Mouse (Mus musculus): ENCODE results near the gene Rad51b. TPM values are rescaled to one million over a fixed set of nuclear protein-coding genes. Genes with fewer than 3 reads are reported as not detected.
A peak's percentile ranks its signal among the peaks of the same experiment; 100 is the strongest.

Rad51b gene
- polyA plus RNA-seq, 1 experiment from 2014 or later, result 8.9 TPM

DNA sequence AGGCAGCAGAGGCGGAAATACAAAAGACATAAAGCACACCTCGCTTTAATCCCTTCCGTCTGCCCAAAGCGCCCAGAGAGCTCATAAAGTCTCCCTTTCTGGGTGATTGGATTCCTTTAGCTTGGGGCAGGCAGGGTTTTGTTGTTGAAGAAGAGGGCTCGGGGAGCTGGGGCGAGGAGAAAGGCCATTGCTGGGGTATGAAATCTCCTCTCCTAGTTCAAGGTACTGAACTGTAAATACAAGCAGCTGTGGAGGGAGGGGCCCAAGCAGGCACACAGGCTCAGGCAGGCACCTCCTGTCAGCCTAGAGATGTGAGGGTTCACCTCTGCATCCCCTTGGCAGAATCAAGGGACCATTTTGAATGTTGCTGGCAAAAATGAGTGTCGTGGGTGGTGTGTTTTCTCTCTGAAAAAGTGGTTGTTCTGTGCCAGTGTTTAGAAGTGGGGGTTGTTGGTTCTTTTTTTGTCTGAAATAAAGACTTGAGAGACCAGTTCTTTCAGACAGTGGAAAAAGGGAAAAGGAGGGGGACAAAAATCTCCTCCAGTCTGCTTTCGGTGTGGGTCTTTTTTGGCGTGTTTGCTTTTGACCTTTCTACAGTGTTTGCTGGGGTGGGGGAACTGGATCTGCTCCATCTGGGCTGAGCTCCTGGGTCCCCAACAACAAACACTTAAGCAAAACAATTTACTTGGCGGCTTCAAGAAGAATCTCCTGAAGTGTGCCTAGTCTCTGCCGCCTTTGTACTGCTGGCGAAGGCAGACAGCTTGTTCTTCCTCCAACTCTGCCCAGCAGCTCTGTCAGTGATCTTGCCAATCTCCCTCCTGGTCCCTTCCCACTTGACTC, 418.6 kb downstream of the Rad51b start:
- Histone ChIP-seq H3K4me1 (ENCODE audit: insufficient read depth, low read length) (peaks cover 47% of the 10 kb centered on the region), H3K9me3 (ENCODE audit: low read length) (no peaks in the 10 kb centered on the region), H3K36me3 (ENCODE audit: insufficient read depth, low read length) (no peaks in the 10 kb centered on the region), H3K4me3 (ENCODE audit: low read length) (no peak overlapping the region), H3K27ac (ENCODE audit: low read length) (peak overlapping the region; percentile 86), H3K9ac (replicated peaks; ENCODE audit: low read length) (peak overlapping the region; percentile 55), H3K4me2 (replicated peaks; ENCODE audit: low read depth, low read length) (peak overlapping the region; percentile 35), H3K27me3 (ENCODE audit: insufficient read depth, low read length) (no peaks in the 10 kb centered on the region)
- 32% methylated on average over 12 of the region's 12 CpGs for WGBS
- peak; percentile 77 for ATAC-seq (ENCODE audit: low FRiP score, low TSS enrichment)

DNA sequence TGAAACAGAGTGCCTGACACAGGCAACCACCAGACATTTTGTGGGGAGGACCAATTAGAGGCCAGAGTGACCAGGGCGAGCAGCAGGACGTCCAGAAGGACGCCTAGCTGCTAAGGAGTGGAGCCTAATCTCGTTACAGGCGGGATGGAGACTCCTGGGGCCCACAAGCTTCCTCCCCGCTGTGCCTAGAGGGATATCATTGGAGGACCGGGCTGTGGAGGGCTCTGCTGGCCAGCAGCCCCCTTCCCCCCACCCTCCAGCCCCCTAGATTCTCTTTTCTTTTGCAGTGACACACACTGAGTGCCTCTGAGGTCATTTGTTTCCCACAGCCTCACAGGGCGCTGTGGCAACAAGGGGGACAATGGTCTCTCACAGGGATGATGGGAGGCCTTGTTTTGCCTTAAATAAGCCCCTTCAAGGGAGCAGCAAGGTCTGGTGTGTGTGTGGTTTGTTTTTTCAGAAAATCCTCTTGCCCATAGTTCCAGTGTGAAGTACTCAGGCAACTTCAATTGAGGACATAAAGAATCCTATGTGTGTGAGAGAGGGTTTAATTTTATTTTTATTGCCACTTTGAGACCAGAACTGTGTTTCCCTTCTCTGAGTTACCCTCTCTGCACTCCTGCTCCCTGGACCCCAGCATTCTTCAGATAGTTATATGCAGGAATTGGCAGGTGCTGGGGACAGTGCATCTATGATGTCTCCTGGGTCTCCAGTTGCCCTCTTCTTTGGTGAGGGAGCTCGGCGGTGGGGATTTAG, 422.2 kb downstream of the Rad51b start:
- WGBS, result 55% methylated on average over 10 of the region's 10 CpGs
- no peaks in the 10 kb centered on the region for H3K9me3 ChIP-seq (ENCODE audit: low read length)
- H3K36me3 ChIP-seq (ENCODE audit: insufficient read depth, low read length), result no peaks in the 10 kb centered on the region
- H3K9ac ChIP-seq (replicated peaks; ENCODE audit: low read length), result peak overlapping the region; percentile 55; the same call in 1 of the 2 replicates
- peak; percentile 37 for ATAC-seq (ENCODE audit: low FRiP score, low TSS enrichment)
- H3K27me3 ChIP-seq (ENCODE audit: insufficient read depth, low read length), result no peaks in the 10 kb centered on the region
- H3K4me3 ChIP-seq (ENCODE audit: low read length), result no peak overlapping the region
- H3K4me1 ChIP-seq (ENCODE audit: insufficient read depth, low read length), result peaks cover 30% of the 10 kb centered on the region
- H3K4me2 ChIP-seq (replicated peaks; ENCODE audit: low read depth, low read length), result no peak overlapping the region
- peak overlapping the region; percentile 23; the same call in 1 of the 2 replicates for H3K27ac ChIP-seq (ENCODE audit: low read length)

DNA sequence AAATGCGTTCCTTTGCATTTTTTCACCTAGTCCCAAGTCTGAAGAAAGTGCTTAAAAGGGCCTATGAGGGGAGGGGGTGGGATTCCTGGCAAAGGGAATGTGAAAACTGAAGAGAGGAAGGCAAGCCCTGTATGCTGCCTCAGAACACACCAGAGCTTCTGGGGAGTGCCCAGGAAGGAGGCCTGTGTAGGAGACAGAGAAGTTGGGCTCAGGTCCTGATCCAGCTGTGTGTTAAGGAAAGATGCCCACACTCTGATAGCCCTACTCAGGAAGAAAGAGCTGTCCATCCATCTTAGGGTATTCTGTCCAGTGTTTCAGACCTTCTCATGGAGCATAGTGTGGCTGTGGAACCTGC, 422.7 kb downstream of the Rad51b start:
- Histone ChIP-seq H3K27me3 (ENCODE audit: insufficient read depth, low read length) (no peaks in the 10 kb centered on the region), H3K9ac (replicated peaks; ENCODE audit: low read length) (no peak overlapping the region), H3K4me1 (ENCODE audit: insufficient read depth, low read length) (peaks cover 24% of the 10 kb centered on the region), H3K36me3 (ENCODE audit: insufficient read depth, low read length) (no peaks in the 10 kb centered on the region), H3K27ac (ENCODE audit: low read length) (peak overlapping the region; percentile 23; the same call in 1 of the 2 replicates), H3K9me3 (ENCODE audit: low read length) (no peaks in the 10 kb centered on the region), H3K4me3 (ENCODE audit: low read length) (no peak overlapping the region), H3K4me2 (replicated peaks; ENCODE audit: low read depth, low read length) (no peak overlapping the region)
- WGBS, result 67% methylated on average over 1 of the region's 1 CpGs
- ATAC-seq (ENCODE audit: low FRiP score, low TSS enrichment), result no peak

DNA sequence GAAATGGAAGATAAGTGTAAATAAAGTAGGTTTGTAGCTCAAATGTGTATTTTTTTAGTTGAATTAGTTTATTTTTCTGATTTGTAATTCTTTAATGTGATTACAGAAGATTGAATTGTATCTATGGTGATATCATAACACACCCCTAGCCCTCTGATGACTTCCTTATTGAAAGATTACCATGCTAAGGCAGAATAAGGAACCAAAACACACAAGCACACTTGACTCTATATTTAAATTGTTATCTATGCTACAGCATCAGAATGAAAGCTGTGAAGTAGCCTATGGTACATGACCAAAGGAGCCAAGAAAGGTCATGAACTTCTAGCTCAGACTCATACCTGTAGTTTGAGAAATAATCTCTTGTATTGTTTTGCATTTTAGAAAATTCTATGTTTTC, 427.8 kb downstream of the Rad51b start:
- no peaks in the 10 kb centered on the region for H3K36me3 ChIP-seq (ENCODE audit: insufficient read depth, low read length)
- no peaks in the 10 kb centered on the region; the same call in 1 of the 2 replicates for H3K4me1 ChIP-seq (ENCODE audit: insufficient read depth, low read length)
- H3K27ac ChIP-seq (ENCODE audit: low read length), result no peak overlapping the region
- ATAC-seq (ENCODE audit: low FRiP score, low TSS enrichment), result no peak
- no peak overlapping the region for H3K4me2 ChIP-seq (replicated peaks; ENCODE audit: low read depth, low read length)
- peaks cover 11% of the 10 kb centered on the region for H3K9me3 ChIP-seq (ENCODE audit: low read length)
- no peaks in the 10 kb centered on the region for H3K27me3 ChIP-seq (ENCODE audit: insufficient read depth, low read length)
- no peak overlapping the region for H3K4me3 ChIP-seq (ENCODE audit: low read length)
- no peak overlapping the region for H3K9ac ChIP-seq (replicated peaks; ENCODE audit: low read length)

DNA sequence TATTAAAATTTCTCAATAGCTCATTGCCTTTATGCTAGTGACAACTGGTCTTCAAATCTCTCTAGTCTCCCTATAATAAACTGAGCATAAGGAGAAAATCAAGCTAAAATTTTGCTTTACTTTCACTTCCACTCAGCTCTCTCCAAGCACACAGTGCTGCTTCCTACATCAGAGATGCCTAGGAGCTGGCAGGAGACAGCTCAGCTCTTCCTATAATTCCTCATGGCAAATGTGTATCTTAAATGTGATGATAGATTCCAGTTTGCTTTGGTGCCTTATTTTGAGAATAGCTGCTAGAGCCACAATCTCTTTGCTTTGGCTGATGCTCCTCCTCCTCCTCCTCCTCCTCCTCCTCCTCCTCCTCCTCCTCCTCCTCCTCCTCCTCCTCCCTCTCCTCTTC, 428.6 kb downstream of the Rad51b start:
- no peak overlapping the region for H3K9ac ChIP-seq (replicated peaks; ENCODE audit: low read length)
- no peaks in the 10 kb centered on the region for H3K36me3 ChIP-seq (ENCODE audit: insufficient read depth, low read length)
- no peak overlapping the region for H3K4me3 ChIP-seq (ENCODE audit: low read length)
- no peak overlapping the region for H3K4me2 ChIP-seq (replicated peaks; ENCODE audit: low read depth, low read length)
- ATAC-seq (ENCODE audit: low FRiP score, low TSS enrichment), result no peak
- H3K4me1 ChIP-seq (ENCODE audit: insufficient read depth, low read length), result peaks cover 4% of the 10 kb centered on the region; the same call in 1 of the 2 replicates
- H3K27me3 ChIP-seq (ENCODE audit: insufficient read depth, low read length), result no peaks in the 10 kb centered on the region
- H3K9me3 ChIP-seq (ENCODE audit: low read length), result peaks cover 11% of the 10 kb centered on the region
- H3K27ac ChIP-seq (ENCODE audit: low read length), result no peak overlapping the region

DNA sequence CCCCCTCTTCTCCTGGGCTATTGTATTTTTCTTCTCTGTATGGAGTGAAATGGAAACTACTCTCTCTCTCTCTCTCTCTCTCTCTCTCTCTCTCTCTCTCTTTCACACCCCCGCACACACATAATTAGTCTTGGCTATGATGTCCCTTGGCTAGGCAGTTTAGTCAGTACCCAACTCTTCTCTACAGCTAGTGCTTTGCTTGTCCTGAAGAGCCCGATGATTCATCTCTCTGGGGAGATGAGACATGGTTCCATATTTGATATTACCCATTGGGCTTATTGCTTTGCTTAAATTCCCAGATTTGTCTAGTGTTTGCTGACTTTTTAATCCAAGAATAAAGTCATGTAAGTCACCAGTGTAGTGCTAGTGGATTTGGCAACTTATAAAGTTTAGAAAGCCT, 429.0 kb downstream of the Rad51b start:
- Histone ChIP-seq H3K4me1 (ENCODE audit: insufficient read depth, low read length) (peaks cover 4% of the 10 kb centered on the region; the same call in 1 of the 2 replicates), H3K36me3 (ENCODE audit: insufficient read depth, low read length) (no peaks in the 10 kb centered on the region), H3K4me3 (ENCODE audit: low read length) (no peak overlapping the region), H3K27ac (ENCODE audit: low read length) (0 out of 2 replicates have a peak overlapping the region, but pooled peaks have one; percentile 1), H3K27me3 (ENCODE audit: insufficient read depth, low read length) (no peaks in the 10 kb centered on the region), H3K9me3 (ENCODE audit: low read length) (peaks cover 11% of the 10 kb centered on the region), H3K4me2 (replicated peaks; ENCODE audit: low read depth, low read length) (no peak overlapping the region), H3K9ac (replicated peaks; ENCODE audit: low read length) (no peak overlapping the region)
- 86% methylated on average over 2 of the region's 2 CpGs for WGBS
- no peak for ATAC-seq (ENCODE audit: low FRiP score, low TSS enrichment)

DNA sequence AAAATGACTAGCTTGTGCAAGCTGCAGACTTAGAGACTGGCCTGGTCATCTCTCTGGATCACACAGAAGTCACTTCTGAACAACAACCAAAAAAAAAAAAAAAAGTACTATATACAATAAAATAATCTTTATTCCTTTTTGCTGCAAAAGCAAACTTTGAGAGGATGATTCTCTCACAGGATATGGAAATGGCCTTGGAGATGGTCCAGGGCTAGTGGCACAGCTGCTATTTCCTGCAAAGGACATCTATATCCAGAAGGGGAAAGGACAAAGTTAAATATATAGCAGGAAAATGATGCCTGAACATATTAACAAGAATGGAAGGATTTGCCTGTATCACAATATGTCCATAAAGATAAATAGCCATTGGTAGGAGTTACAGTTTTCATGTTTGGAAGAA, 429.9 kb downstream of the Rad51b start:
- Histone ChIP-seq H3K9me3 (ENCODE audit: low read length) (peaks cover 11% of the 10 kb centered on the region), H3K4me2 (replicated peaks; ENCODE audit: low read depth, low read length) (no peak overlapping the region), H3K4me1 (ENCODE audit: insufficient read depth, low read length) (peaks cover 4% of the 10 kb centered on the region; the same call in 1 of the 2 replicates), H3K9ac (replicated peaks; ENCODE audit: low read length) (no peak overlapping the region), H3K27me3 (ENCODE audit: insufficient read depth, low read length) (no peaks in the 10 kb centered on the region), H3K4me3 (ENCODE audit: low read length) (no peak overlapping the region), H3K27ac (ENCODE audit: low read length) (0 out of 2 replicates have a peak overlapping the region, but pooled peaks have one; percentile 1), H3K36me3 (ENCODE audit: insufficient read depth, low read length) (no peaks in the 10 kb centered on the region)
- no peak for ATAC-seq (ENCODE audit: low FRiP score, low TSS enrichment)

DNA sequence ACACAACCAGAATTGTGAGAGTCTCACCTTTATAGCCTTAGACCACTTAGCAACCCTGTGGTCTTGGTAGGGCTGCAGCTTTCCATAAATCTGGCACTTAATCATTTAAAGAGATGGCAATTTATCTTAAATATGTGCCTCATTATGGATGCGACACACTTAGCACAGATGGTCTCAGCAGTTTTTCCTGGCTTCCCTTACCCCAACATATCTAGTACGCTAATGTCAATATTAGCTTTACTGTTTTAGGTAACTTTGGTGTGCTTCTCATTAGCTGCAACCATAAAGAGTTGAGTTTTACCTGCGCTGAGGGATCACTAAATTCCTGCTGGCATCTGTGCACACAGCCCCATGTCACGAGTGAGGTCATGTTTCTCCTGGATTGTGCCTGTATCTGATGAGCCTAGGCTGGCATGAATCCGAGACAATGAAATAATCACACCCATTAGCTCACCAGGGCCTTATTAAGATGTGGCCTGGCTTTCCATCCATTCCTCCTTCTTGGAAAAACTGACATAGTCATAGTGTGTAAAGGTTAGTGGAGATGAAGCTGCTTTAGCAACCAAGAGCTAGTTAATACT, 432.9 kb downstream of the Rad51b start:
- peaks cover 9% of the 10 kb centered on the region; the same call in 1 of the 2 replicates for H3K4me1 ChIP-seq (ENCODE audit: insufficient read depth, low read length)
- ATAC-seq (ENCODE audit: low FRiP score, low TSS enrichment), result no peak
- no peak overlapping the region for H3K4me3 ChIP-seq (ENCODE audit: low read length)
- H3K9me3 ChIP-seq (ENCODE audit: low read length), result peaks cover 11% of the 10 kb centered on the region
- WGBS, result 70% methylated on average over 5 of the region's 5 CpGs
- no peaks in the 10 kb centered on the region for H3K27me3 ChIP-seq (ENCODE audit: insufficient read depth, low read length)
- no peak overlapping the region for H3K27ac ChIP-seq (ENCODE audit: low read length)
- H3K9ac ChIP-seq (replicated peaks; ENCODE audit: low read length), result no peak overlapping the region
- H3K36me3 ChIP-seq (ENCODE audit: insufficient read depth, low read length), result no peaks in the 10 kb centered on the region
- H3K4me2 ChIP-seq (replicated peaks; ENCODE audit: low read depth, low read length), result no peak overlapping the region

DNA sequence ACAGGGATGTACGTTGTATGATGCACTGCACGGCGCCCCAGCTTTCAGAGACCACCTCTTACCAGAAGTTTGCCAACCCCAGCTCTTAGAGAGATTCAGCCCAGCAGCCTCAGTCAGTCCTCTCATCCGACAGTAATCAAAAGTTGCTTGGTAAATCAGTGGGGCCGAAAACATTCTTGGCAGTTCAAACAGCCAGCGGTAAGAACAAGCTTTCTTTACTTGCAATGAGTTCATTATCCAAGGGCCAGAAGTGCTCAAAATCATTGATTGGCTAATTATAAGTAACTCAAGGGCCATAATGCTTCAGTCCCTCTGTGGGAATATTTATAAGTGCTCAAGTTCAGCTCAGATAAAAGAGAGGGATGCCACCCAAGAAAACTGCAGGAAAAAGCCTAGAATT, 434.8 kb downstream of the Rad51b start:
- Histone ChIP-seq H3K36me3 (ENCODE audit: insufficient read depth, low read length) (no peaks in the 10 kb centered on the region), H3K4me2 (replicated peaks; ENCODE audit: low read depth, low read length) (no peak overlapping the region), H3K9ac (replicated peaks; ENCODE audit: low read length) (no peak overlapping the region), H3K4me3 (ENCODE audit: low read length) (no peak overlapping the region), H3K27me3 (ENCODE audit: insufficient read depth, low read length) (no peaks in the 10 kb centered on the region), H3K27ac (ENCODE audit: low read length) (peak overlapping the region; percentile 65; the same call in 1 of the 2 replicates), H3K4me1 (ENCODE audit: insufficient read depth, low read length) (peaks cover 18% of the 10 kb centered on the region), H3K9me3 (ENCODE audit: low read length) (peaks cover 11% of the 10 kb centered on the region)
- ATAC-seq (ENCODE audit: low FRiP score, low TSS enrichment), result no peak
- 88% methylated on average over 6 of the region's 6 CpGs for WGBS
